Mouse (Mus musculus) spleen, postnatal 14 days (tissue): Measurements from ENCODE around the gene Slc25a12.
"Not testable (repeated sequence)": the region's sequence is repeated elsewhere in the genome, so short reads cannot be mapped to it uniquely, and the experiment has no call there.

ENCODE experiments used
- DNase-seq, 2 experiments: peaks; one replicate each; pipeline ENCODE4 v3.0.0; 2021 to 2022; ENCODE audit warnings: low spot score in 2 of 2

Gene Slc25a12

GRCm38 (mm10) chr2:71367125-71367880 lies at the start of gene Slc25a12:
Gene Slc25a12 (minus strand): TSS chr2:71367749.
- peak; percentile 68 to 74 for DNase-seq

- DNase-seq = no peak
Observed at GRCm38 (mm10) chr2:71405613-71406012, 38.1 kb upstream of the Slc25a12 start.

GRCm38 (mm10) chr2:71389864-71390263 lies 22.3 kb upstream of the Slc25a12 start:
- DNase-seq = no peak

- peak; percentile 89 to 92 for DNase-seq
Observed at GRCm38 (mm10) chr2:71388951-71389763, 21.6 kb upstream of the Slc25a12 start, which contains the start of gene Hat1. Gene Hat1 (plus strand): TSS chr2:71388958.

- DNase-seq = no peak
Observed at GRCm38 (mm10) chr2:71387766-71388165, 20.2 kb upstream of the Slc25a12 start.

- DNase-seq = no peak
Observed at GRCm38 (mm10) chr2:71383890-71384289, 16.3 kb upstream of the Slc25a12 start.

GRCm38 (mm10) chr2:71381962-71382361 lies 14.4 kb upstream of the Slc25a12 start:
- no peak for DNase-seq

GRCm38 (mm10) chr2:71377426-71377825 lies 9.9 kb upstream of the Slc25a12 start:
- DNase-seq = no peak

GRCm38 (mm10) chr2:71376433-71376906 lies 8.9 kb upstream of the Slc25a12 start:
- no peak for DNase-seq

- DNase-seq = no peak
Observed at GRCm38 (mm10) chr2:71374275-71375155, 7.0 kb upstream of the Slc25a12 start.

GRCm38 (mm10) chr2:71372261-71372660 lies 4.7 kb upstream of the Slc25a12 start:
- DNase-seq = not testable (repeated sequence)

- no peak for DNase-seq
Observed at GRCm38 (mm10) chr2:71371790-71372189, 4.2 kb upstream of the Slc25a12 start.

GRCm38 (mm10) chr2:71368086-71368485 lies 537 bp upstream of the Slc25a12 start:
- DNase-seq = no peak

GRCm38 (mm10) chr2:71366618-71367124 lies 878 bp downstream of the Slc25a12 start:
- no peak for DNase-seq

- no peak for DNase-seq
Observed at GRCm38 (mm10) chr2:71360192-71360591, 7.4 kb downstream of the Slc25a12 start.

- no peak for DNase-seq
Observed at GRCm38 (mm10) chr2:71358347-71358746, 9.2 kb downstream of the Slc25a12 start.

GRCm38 (mm10) chr2:71354055-71354425 lies 13.5 kb downstream of the Slc25a12 start:
- no peak for DNase-seq

GRCm38 (mm10) chr2:71353306-71354054 lies 14.1 kb downstream of the Slc25a12 start:
- no peak for DNase-seq

GRCm38 (mm10) chr2:71351727-71351987 lies 15.9 kb downstream of the Slc25a12 start:
- no peak for DNase-seq

- DNase-seq = no peak
Observed at GRCm38 (mm10) chr2:71350904-71351726, 16.4 kb downstream of the Slc25a12 start.
